Mouse (Mus musculus): ENCODE data around the gene Alpk1.
A peak's percentile ranks its signal among the peaks of the same experiment; 100 is the strongest.

Alpk1 gene

DNA sequence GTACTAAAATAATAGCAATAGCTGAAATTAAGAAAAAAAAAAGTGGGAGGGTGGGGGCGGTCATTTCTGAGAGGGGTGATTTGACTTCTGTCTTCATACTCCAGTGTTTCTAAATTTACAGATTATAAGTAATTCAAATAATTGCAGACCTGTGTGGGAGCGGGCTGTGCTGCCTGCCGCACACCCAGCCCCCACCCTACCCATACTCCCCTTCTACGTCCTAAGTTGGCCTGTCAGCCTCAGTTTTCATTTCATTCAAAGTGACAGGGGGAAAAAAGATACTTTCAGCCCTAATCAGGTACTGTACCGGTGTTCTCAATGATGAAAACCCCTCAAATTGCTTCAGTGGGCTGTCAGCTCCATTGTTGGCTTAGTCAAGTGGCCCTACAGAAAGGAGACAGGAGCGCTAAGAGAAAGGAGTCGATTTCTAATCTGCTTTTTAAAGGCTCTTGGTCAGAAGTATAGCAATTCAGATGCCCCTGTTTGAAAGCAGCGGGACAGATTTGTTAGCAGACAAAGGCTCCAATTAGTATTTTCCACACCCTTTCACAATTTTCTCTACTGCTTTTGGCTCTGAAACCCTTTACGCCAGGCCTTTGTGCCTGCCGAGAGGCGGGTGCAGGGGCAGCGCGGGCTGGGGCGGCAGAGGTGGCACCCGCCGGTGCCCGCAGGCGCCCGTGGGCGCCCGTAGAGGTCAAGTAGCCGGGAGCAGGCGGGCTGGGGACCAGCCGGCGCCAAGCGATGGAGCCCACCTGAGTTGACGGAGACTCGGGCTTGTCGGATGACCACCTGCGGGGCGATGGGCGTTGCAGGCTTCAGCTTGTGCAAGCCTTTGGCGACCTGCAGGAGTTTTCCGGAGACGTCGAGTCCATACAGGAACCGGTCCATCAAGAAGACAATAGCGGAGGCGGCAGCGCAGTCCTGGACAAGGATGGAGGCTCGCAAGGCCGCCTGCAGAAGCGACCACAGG is 85.2 kb downstream of the Alpk1 start:
- no peak for DNase-seq (ENCODE audit: low read depth)

DNA sequence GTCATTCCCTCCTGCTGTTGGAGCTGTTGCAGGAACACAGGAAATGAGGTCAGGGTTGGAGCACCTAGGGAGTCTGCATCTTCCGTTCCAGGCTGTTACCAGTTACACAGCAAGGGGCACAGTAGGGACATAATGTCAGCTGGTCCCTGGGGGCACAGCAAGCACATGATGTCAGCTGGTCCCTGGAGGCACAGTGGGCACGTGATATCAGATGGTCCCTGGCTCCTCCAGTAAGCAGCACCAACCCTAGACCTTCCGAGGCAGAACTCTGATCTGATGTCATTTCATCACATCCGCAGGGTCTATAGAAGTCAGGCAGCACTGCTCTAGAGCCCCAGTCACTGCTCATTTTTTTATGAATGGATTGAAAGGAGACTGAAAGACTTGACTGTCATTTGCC is 89.1 kb downstream of the Alpk1 start:
- no peak for DNase-seq (ENCODE audit: low read depth)

DNA sequence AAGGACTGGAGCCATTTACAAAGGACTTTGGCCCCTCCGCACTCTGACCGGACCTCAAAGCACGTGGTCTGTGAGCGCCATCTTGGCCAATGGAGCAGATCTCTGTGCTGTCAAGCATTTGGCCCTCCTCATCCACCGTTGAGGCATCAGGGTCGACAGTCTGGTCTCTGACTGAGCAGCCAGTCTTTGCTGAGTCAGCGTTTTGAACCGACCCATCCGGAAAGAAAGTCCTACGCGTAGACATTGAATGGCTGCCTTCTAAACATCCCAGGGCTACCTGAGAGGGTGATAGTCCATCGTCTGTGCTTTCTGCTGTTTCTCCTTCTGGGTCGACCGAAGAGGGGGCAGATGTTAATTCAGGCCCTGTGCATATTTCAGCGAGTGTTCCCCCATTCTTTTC is 100.6 kb downstream of the Alpk1 start:
- no peak for DNase-seq (ENCODE audit: low read depth)

DNA sequence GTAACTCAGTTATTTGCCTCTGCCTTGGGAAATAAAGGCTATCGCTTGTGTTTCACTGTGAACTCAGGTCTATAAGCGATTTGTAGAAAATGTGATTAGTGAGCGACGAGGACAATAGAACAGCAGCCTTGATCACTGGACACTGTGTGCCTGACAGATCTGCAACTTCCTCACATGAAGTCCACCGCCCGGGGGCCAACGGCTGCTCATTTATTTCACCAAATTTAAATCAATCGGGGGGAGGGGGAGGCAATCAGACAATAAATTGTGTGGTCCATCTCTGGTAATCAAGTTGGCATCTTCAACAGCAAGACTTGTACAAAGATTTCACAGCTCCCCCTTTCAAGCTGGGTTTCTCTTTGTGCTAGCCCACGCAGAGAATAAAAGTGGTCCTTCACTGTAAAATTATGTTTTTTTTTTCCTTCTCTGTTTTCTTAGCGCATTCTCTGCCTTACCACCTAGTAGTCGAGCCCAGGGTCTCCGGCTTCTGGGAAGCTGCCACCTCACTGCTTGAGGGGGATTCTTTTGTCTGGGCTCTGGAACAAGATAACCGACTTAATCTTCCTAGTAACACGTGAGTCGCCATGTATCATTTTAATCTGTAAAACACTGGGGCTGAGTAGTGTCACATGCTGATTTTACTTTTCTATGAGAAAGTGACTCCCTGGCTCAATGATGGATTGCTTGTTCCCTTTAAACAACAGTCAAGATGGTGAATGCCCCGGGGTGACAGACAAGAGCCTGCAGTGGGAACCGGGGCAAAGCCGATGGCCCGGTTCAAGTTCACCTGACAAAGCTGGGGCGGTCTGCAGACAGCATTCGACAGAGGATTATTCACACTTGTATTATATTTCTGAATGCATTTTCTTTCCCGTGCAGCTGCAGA is 118.4 kb downstream of the Alpk1 start:
- no peak for DNase-seq (ENCODE audit: low read depth)

GRCm38 (mm10) chr3:127660712-127661111 is 119.6 kb downstream of the Alpk1 start:
- no peak for DNase-seq (ENCODE audit: low read depth)

- DNase-seq (ENCODE audit: low read depth): no peak
Measured at GRCm38 (mm10) chr3:127651742-127652653, 128.3 kb downstream of the Alpk1 start.

DNA sequence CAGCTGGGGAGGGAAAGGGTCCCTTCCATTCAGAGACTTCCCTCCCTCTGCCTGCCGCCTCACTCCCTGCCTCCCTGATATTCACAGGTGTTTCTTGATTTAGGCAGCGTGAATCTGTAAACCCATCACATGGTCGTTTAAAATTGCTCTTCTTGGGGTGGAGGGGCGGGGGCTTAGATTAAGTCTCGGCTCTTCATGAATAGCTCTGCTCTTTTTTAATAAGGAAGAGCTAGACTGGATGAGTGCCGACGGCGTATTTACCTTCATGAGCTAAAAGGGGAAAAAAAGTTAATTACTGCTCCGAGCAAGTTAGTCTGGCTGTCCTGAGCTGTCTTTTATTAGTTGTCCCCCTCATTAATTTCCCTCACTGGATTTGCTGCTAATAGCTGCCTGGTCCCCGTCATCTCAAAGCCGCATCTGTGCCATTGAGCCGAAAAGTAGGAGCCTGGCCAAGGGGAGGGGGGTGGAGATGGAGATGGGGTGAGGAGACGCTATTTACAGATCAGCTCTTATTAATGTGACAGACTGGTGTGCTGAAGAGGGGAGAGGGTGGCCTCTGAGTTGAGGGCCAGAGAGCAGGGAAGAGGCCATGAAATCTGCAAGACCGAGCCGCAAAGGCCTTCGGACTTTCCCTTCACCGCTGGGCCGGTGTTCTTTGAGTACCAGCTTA is 134.0 kb downstream of the Alpk1 start:
- no peak for DNase-seq (ENCODE audit: low read depth)

DNA sequence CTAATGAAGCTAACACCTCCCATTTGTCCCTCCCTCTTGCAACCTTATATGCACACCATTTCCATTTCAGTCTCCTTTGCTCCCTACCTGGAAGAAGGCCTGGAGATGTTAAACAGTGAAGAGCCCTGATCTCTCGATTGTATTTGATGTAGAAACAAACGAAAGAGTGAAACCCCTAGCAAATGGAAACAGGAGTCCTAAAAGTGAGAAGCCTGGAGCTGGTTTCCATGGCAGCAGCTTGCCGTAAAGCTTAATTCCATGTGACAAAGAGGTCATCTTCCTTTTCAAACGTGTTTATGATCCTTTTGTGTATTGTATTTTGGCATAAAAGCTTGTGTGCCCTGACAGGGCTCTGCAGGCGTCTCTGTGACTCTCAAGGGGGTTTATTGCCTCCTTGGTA is 138.1 kb downstream of the Alpk1 start:
- DNase-seq (ENCODE audit: low read depth): no peak

- no peak for DNase-seq (ENCODE audit: low read depth)
Measured at GRCm38 (mm10) chr3:127640762-127641700, 139.3 kb downstream of the Alpk1 start.

DNA sequence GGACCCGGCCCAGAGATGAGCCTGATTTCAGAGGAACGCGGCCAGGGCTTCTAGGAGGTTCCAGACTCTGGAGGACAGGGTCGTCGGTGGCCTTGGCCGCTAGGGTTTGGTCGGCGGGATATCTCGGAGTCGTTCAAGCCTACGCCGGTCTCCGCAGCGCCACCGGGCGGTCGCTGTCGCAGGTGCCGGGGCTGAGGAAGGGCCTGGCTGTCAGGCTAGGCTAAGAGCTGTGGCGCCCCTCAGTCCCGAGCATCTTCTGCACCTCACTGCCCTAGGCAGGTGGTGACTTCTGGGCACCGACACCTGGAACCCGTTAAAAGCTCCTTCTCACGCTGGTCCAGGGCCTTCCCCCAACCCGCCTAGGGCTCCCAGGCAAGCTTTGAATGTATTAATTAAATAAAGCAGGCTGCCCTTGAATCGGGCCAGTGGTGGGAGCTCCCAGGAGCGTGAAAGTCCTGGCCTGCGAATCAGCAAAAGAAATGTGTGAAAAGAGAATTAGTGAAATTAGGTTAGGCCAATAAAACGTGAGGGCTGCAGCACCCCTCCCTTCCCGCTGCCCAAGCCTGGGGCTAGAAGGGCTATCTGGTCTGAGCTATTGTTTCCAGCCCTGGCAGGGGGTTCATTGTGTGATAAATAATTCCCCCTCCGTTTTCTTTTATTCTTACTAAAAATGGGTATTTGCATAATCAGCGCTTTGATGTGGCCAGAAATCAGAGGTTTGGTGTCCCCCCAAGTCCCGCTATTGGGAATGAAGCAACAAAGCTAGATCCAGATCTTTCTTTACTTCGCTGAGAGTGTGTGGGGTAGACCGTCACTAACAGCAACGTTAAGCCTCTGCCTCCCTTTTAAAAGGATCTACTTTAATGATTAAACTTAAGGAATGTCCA is 140.2 kb downstream of the Alpk1 start:
- DNase-seq (ENCODE audit: low read depth): peak; percentile 60

DNA sequence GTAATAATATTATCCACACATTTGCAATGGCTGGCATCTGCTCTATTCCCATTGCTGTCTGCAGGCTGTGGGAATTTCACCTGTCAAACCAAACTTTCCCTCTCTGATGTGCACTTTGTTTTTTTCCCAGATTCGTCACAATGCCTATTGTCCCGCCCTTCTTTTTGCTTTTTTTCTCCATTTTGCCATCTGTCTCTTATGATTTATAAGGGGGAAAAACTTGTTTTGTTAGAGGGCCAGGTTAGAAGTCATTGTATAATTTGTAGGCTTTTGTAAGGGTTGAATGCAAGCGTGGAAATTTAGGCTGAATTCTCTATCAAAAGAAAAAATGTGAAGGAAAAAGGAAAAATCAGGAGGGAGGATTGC is 145.4 kb downstream of the Alpk1 start:
- DNase-seq (ENCODE audit: low read depth): no peak

GRCm38 (mm10) chr3:127634101-127634983 is 146.0 kb downstream of the Alpk1 start:
- DNase-seq (ENCODE audit: low read depth): peak; percentile 82

DNA sequence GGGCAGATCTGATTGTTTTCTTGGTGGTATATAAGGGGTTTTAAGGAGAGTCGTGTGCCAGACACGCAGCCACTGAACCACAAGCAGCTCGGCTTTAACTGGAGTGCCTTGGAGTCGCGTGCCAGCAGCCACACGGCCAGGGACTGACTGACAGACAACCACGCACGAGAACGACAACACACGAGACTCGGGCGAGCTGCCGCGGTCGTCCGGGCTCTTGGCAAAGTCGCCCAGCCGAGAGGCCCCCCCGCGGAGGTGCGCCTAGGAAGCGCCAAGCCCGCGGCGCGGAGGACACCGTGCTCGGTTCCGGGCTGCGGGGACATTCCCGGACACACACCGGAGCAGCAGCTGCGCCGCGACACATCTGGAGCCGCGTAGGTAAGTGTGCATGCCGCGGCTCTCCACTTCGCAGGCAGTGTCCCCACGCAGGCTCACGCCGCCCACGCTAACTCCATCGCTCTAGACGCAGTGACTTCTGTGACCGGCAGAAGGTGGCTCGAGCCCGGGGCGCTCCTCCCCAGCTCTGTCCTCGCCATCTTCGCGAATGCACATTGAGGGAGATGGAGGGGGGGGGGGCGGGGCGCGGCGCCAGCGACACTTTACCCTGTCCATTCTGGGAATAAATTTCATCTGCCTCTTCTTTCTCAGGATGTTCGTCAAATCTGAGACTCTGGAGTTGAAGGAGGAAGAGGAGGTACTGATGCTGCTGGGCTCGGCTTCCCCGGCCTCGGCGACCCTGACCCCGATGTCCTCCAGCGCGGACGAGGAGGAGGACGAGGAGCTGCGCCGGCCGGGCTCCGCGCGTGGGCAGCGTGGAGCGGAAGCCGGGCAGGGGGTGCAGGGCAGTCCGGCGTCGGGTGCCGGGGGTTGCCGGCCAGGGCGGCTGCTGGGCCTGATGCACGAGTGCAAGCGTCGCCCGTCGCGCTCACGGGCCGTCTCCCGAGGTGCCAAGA is 147.0 kb downstream of the Alpk1 start, which contains the start of gene Neurog2:
Neurog2 (plus strand) TSS at position 56 of the 953 bp plus-strand sequence.
- DNase-seq (ENCODE audit: low read depth): peak; percentile 61

DNA sequence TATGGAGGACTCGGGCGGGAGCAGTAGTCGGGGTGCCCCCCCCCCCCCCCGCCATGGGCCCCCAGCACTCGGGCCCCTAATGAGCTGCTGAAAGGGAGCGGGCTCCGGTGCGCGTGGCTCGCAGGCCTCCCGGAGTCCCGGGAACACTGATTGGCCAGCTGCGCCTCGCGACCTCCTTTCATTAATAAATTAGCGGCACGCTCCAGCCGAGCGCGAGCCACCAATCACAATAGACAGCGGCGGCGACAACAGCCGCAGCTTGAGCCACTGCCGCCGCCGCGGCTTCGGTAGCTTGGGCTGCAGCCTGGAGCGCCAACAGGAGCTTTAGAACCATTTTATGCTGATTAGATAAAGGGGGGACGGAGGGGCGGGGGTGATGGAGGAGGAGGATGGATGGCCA is 147.8 kb downstream of the Alpk1 start:
- peak; percentile 36 for DNase-seq (ENCODE audit: low read depth)

DNA sequence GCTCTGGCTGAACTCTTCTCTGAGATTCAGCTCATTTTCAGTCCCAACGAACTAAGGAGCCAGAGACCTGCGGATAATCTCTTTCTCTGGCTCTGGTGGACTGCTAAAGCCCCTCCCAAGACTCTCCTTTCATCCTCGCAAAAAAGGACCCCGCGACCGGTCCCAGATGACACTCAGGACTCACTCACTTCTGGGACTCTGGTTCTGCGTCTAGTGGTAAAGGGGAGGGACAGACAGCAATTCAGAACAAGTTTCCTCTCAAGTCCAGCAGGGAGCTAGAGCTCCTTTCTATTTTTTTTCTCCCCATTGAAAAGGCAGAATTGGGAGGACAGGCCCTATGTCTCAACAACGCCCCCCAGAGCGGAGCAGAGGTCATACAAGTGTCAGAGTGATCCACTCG is 148.7 kb downstream of the Alpk1 start:
- DNase-seq (ENCODE audit: low read depth): peak; percentile 35

DNA sequence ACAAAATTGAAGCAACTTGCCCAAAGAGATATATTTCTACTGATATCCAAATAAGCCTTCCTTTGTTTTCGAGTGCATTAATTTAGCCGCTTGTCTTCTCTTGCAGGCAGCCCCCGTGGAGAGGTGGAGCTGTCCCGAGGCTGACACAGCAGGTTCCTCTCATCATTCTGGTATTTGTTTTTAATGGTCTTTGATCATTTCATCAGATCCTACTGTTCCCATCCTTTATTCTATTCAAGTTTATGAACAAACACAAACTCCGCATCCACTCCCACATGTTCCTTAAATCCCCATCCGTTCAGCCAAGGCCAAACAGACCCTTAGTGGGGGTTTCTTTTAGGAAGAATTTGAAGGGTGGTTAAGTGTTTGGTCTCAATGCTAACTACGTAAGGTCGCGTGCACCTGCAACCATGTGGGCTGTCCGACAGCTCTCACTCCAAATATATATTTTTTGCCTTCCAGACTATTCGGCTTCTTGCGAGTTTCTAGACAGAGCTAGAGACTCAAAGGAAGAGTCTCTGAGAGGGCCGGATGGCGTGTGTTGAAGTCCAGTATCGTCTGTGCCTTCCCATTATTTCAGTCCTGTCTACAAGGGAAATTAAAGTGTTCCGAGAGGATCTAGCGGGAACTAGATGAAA is 149.5 kb downstream of the Alpk1 start:
- DNase-seq (ENCODE audit: low read depth): no peak
